In genomic region chr9:56961591-56961990, GRCm38 (mm10) we compare ENCODE assay signal across 29 mouse cellular contexts. TPM values are rescaled to one million over a fixed set of nuclear protein-coding genes. Genes with fewer than 3 reads are reported as not detected.
DNase-seq lines count a peak whose midpoint lies in the region; ATAC-seq and TF ChIP-seq lines count a peak whose summit lies in the region.
"Had no signal": no experiment of that assay in that cellular context is flagged by ENCODE, and none has a peak within 500 bp of the region (broad histone marks: within the 10 kb centered on the region; RNA-seq: fewer than 3 reads in every experiment).

No protein-coding gene starts in this region.

- peaks cover 5% of the 10 kb centered on the region for H3K36me3 ChIP-seq in kidney, adult 2 months (ENCODE audit: control insufficient read depth, insufficient read depth, low read length)
- peaks cover 13% of the 10 kb centered on the region for H3K36me3 ChIP-seq in liver, postnatal 0 days (replicated peaks; ENCODE audit: insufficient read depth, low read length)
- H3K36me3 ChIP-seq in liver, embryonic 12.5 days = peaks cover 36% of the 10 kb centered on the region

- 98% methylated on average over 3 of the region's 3 CpGs for WGBS in kidney, adult 2 months
- WGBS in liver, postnatal 0 days (ENCODE audit: insufficient replicate concordance) = 92% methylated on average over 3 of the region's 3 CpGs
- WGBS in liver, embryonic 12.5 days (ENCODE audit: insufficient replicate concordance) = 87% methylated on average over 3 of the region's 3 CpGs
- WGBS in cerebellum, adult 2 months = 94% methylated on average over 3 of the region's 3 CpGs

- no peak overlapping the region for H3K4me2 ChIP-seq in liver, postnatal 0 days (ENCODE audit: low read depth, low read length)
- H3K4me2 ChIP-seq in liver, embryonic 12.5 days = no peak overlapping the region
- H3K4me2 ChIP-seq: embryonic facial prominence, embryonic 15.5 days; forebrain, embryonic 12.5 days; heart, embryonic 11.5 days; hindbrain, embryonic 13.5 days; midbrain, embryonic 13.5 days; neural tube, embryonic 13.5 days had no signal

- ATAC-seq in liver, postnatal 0 days = no peak
- ATAC-seq in liver, embryonic 12.5 days = no peak
- no peak for ATAC-seq in megakaryocyte-erythroid progenitor cell, adult 5-6 weeks (replicated peaks; ENCODE audit: low FRiP score, low TSS enrichment, poor library complexity, severe bottlenecking)
- ATAC-seq: forebrain, postnatal 0 days; lung, postnatal 0 days; midbrain, embryonic 13.5 days had no signal

- no peaks in the 10 kb centered on the region for H3K9me3 ChIP-seq in liver, postnatal 0 days (ENCODE audit: low read length)
- H3K9me3 ChIP-seq in liver, embryonic 12.5 days (replicated peaks) = peaks cover 5% of the 10 kb centered on the region; the same call in 1 of the 2 replicates
- H3K9me3 ChIP-seq: embryonic facial prominence, embryonic 15.5 days; forebrain, embryonic 12.5 days; hindbrain, embryonic 13.5 days; midbrain, embryonic 13.5 days; neural tube, embryonic 13.5 days had no signal

- H3K27me3 ChIP-seq in kidney, adult 2 months (replicated peaks; ENCODE audit: control insufficient read depth, insufficient read depth, low read length) = no peaks in the 10 kb centered on the region
- H3K27me3 ChIP-seq in liver, postnatal 0 days (ENCODE audit: insufficient read depth, low read length) = no peaks in the 10 kb centered on the region
- H3K27me3 ChIP-seq in liver, embryonic 12.5 days (replicated peaks) = no peaks in the 10 kb centered on the region
- H3K27me3 ChIP-seq in cerebellum, adult 2 months (ENCODE audit: control insufficient read depth, insufficient read depth, low read length) = no peaks in the 10 kb centered on the region
- H3K27me3 ChIP-seq: CH12.LX; embryonic facial prominence, embryonic 15.5 days; forebrain, embryonic 12.5 days; hindbrain, embryonic 13.5 days; megakaryocyte, embryonic 14.5 days; midbrain, embryonic 13.5 days; neural tube, embryonic 13.5 days had no signal

- no peak for TF ChIP-seq POLR2A in kidney, adult 2 months (IDR thresholded peaks at IDR 0.05; ENCODE audit: low read depth, low read length)
- no peak for TF ChIP-seq POLR2A in cerebellum, adult 2 months (IDR thresholded peaks at IDR 0.05; ENCODE audit: borderline replicate concordance, insufficient read depth, low read length)

- peak; percentile 16; the same call in 1 of the 2 replicates for TF ChIP-seq CTCF in kidney, adult 2 months (conservative IDR thresholded peaks at IDR 0.05; ENCODE audit: insufficient read depth, insufficient read length, low read depth, low read length)
- TF ChIP-seq CTCF in liver, postnatal 0 days (IDR thresholded peaks at IDR 0.05; ENCODE audit: low read depth) = peak; percentile 29
- no peak for TF ChIP-seq CTCF in cerebellum, adult 2 months (IDR thresholded peaks at IDR 0.05; ENCODE audit: borderline replicate concordance, insufficient read depth, low read depth, low read length)

- no peak overlapping the region for H3K9ac ChIP-seq in liver, postnatal 0 days (replicated peaks)
- H3K9ac ChIP-seq in liver, embryonic 12.5 days = no peak overlapping the region
- H3K9ac ChIP-seq: embryonic facial prominence, embryonic 15.5 days; forebrain, embryonic 12.5 days; forebrain, postnatal 0 days; hindbrain, embryonic 13.5 days; midbrain, embryonic 13.5 days; neural tube, embryonic 13.5 days had no signal

- no peak overlapping the region for H3K4me3 ChIP-seq in kidney, adult 2 months (ENCODE audit: insufficient read depth, low read depth, low read length)
- no peak overlapping the region for H3K4me3 ChIP-seq in liver, postnatal 0 days (ENCODE audit: low read depth, low read length)
- no peak overlapping the region for H3K4me3 ChIP-seq in liver, embryonic 12.5 days
- H3K4me3 ChIP-seq in cerebellum, adult 2 months (replicated peaks; ENCODE audit: insufficient read depth, low read depth, low read length) = no peak overlapping the region
- H3K4me3 ChIP-seq: embryonic facial prominence, embryonic 10.5 days; embryonic facial prominence, embryonic 15.5 days; forebrain, embryonic 12.5 days; hindbrain, embryonic 13.5 days; left cerebral cortex, adult 2 months; megakaryocyte, embryonic 14.5 days; midbrain, embryonic 13.5 days; neural tube, embryonic 13.5 days had no signal

- TF ChIP-seq EP300 in liver, postnatal 0 days (IDR thresholded peaks at IDR 0.05; ENCODE audit: low read depth) = no peak

- H3K27ac ChIP-seq in kidney, adult 2 months (ENCODE audit: insufficient read depth, low read depth, low read length) = no peak overlapping the region
- H3K27ac ChIP-seq in liver, postnatal 0 days (ENCODE audit: low read depth) = no peak overlapping the region
- no peak overlapping the region for H3K27ac ChIP-seq in liver, embryonic 12.5 days
- no peak overlapping the region for H3K27ac ChIP-seq in cerebellum, adult 2 months (ENCODE audit: insufficient read depth, low read length)
- H3K27ac ChIP-seq: embryonic facial prominence, embryonic 10.5 days; embryonic facial prominence, embryonic 15.5 days; forebrain, embryonic 12.5 days; hindbrain, embryonic 13.5 days; left cerebral cortex, adult 2 months; midbrain, embryonic 13.5 days; neural tube, embryonic 13.5 days had no signal

- no peaks in the 10 kb centered on the region for H3K4me1 ChIP-seq in kidney, adult 2 months (ENCODE audit: control insufficient read depth, insufficient read depth, low read length)
- H3K4me1 ChIP-seq in liver, postnatal 0 days (ENCODE audit: insufficient read depth) = no peaks in the 10 kb centered on the region
- no peaks in the 10 kb centered on the region for H3K4me1 ChIP-seq in liver, embryonic 12.5 days
- no peaks in the 10 kb centered on the region for H3K4me1 ChIP-seq in cerebellum, adult 2 months (ENCODE audit: control insufficient read depth, insufficient read depth, low read length)
- H3K4me1 ChIP-seq: embryonic facial prominence, embryonic 10.5 days; embryonic facial prominence, embryonic 15.5 days; forebrain, embryonic 12.5 days; hindbrain, embryonic 13.5 days; midbrain, embryonic 13.5 days; neural tube, embryonic 13.5 days had no signal

- DNase-seq in embryo, embryonic 10.5 days (ENCODE audit: low spot score) = peak; percentile 4
- no peak for DNase-seq in embryo, embryonic 9.5 days (ENCODE audit: extremely low spot score)
- no peak for DNase-seq in kidney, adult 2 months
- no peak for DNase-seq in kidney, postnatal 4 days
- DNase-seq in liver, postnatal 0 days = no peak
- no peak for DNase-seq in cerebellum, adult 2 months
- DNase-seq: adrenal gland, adult 8-10 months; cerebellum, postnatal 10 days; forebrain, postnatal 0 days; gastrocnemius, postnatal 10 days; heart, postnatal 36 days; kidney, adult 18-20 months; lung, adult 18-20 months; lung, postnatal 4 days; thymus, adult 2 months; thymus, postnatal 36 days had no signal

RNA-seq across cellular contexts. Expression of gene Snupn, which starts 10.9 kb away (rescaled TPM):
- polyA plus RNA-seq in kidney, adult 2 months (2012; rRNA removed) = 6.5 and 7.7 TPM in 2 replicates
- polyA plus RNA-seq in liver, postnatal 0 days (2015; fragmentation: Nextera tagmentation; extraction: Ambion mirVana) = 7.7 and 8.2 TPM in 2 replicates
- polyA plus RNA-seq in liver, embryonic 12.5 days (2016; fragmentation: Nextera tagmentation; extraction: Ambion mirVana) = 13.2 and 13.6 TPM in 2 replicates
- total RNA-seq in megakaryocyte-erythroid progenitor cell, adult 5-6 weeks (2014; fragmentation: Nextera tagmentation) = 20.2 and 20.5 TPM in 2 replicates
- total RNA-seq in megakaryocyte-erythroid progenitor cell, adult 5-6 weeks (2017) = 10.3 and 15.5 TPM in 2 replicates
- polyA plus RNA-seq in cerebellum, adult 2 months (2012; rRNA removed) = 16.3 and 17.6 TPM in 2 replicates

RNA-seq across cellular contexts. Expression of gene Imp3, which starts 24.3 kb away (rescaled TPM):
- polyA plus RNA-seq in kidney, adult 2 months (2012; rRNA removed) = 151 and 189 TPM in 2 replicates
- polyA plus RNA-seq in liver, postnatal 0 days (2015; fragmentation: Nextera tagmentation; extraction: Ambion mirVana) = 57.6 and 57.8 TPM in 2 replicates
- 71.1 and 76.1 TPM in 2 replicates for polyA plus RNA-seq in liver, embryonic 12.5 days (2016; fragmentation: Nextera tagmentation; extraction: Ambion mirVana)
- 118 and 148 TPM in 2 replicates for total RNA-seq in megakaryocyte-erythroid progenitor cell, adult 5-6 weeks (2014; fragmentation: Nextera tagmentation)
- 108 and 128 TPM in 2 replicates for total RNA-seq in megakaryocyte-erythroid progenitor cell, adult 5-6 weeks (2017)
- polyA plus RNA-seq in cerebellum, adult 2 months (2012; rRNA removed) = 89.3 and 93.8 TPM in 2 replicates

RNA-seq across cellular contexts. Expression of gene Ptpn9, which starts 33.1 kb away (rescaled TPM):
- 20.7 and 26.6 TPM in 2 replicates for polyA plus RNA-seq in kidney, adult 2 months (2012; rRNA removed)
- 4.9 and 5.0 TPM in 2 replicates for polyA plus RNA-seq in liver, postnatal 0 days (2015; fragmentation: Nextera tagmentation; extraction: Ambion mirVana)
- polyA plus RNA-seq in liver, embryonic 12.5 days (2016; fragmentation: Nextera tagmentation; extraction: Ambion mirVana) = 7.4 and 8.0 TPM in 2 replicates
- 7.2 and 9.2 TPM in 2 replicates for total RNA-seq in megakaryocyte-erythroid progenitor cell, adult 5-6 weeks (2014; fragmentation: Nextera tagmentation)
- total RNA-seq in megakaryocyte-erythroid progenitor cell, adult 5-6 weeks (2017) = 8.2 and 8.4 TPM in 2 replicates
- 19.2 and 20.5 TPM in 2 replicates for polyA plus RNA-seq in cerebellum, adult 2 months (2012; rRNA removed)

RNA-seq across cellular contexts. Expression of gene Snx33, which starts 33.4 kb away (rescaled TPM):
- 11.8 and 12.0 TPM in 2 replicates for polyA plus RNA-seq in kidney, adult 2 months (2012; rRNA removed)
- polyA plus RNA-seq in liver, postnatal 0 days (2015; fragmentation: Nextera tagmentation; extraction: Ambion mirVana) = 1.6 and 1.8 TPM in 2 replicates
- polyA plus RNA-seq in liver, embryonic 12.5 days (2016; fragmentation: Nextera tagmentation; extraction: Ambion mirVana) = 1.8 and 2.2 TPM in 2 replicates
- 2.3 and 2.8 TPM in 2 replicates for total RNA-seq in megakaryocyte-erythroid progenitor cell, adult 5-6 weeks (2014; fragmentation: Nextera tagmentation)
- 1.9 and 3.4 TPM in 2 replicates for total RNA-seq in megakaryocyte-erythroid progenitor cell, adult 5-6 weeks (2017)
- 8.4 and 10.3 TPM in 2 replicates for polyA plus RNA-seq in cerebellum, adult 2 months (2012; rRNA removed)
